Mouse (Mus musculus): ENCODE results near the gene Nmrk1. TPM values are rescaled to one million over a fixed set of nuclear protein-coding genes. Genes with fewer than 3 reads are reported as not detected.
A peak's percentile ranks its signal among the peaks of the same experiment; 100 is the strongest.

Nmrk1 gene
- polyA plus RNA-seq, 1 experiment from 2014 or later = 24.6 TPM

GRCm38 (mm10) chr19:18641001-18641400 is 9.3 kb downstream of the Nmrk1 start:
- WGBS = 38% methylated on average over 4 of the region's 4 CpGs

GRCm38 (mm10) chr19:18643411-18643810 is 11.7 kb downstream of the Nmrk1 start:
- ATAC-seq (ENCODE audit: low FRiP score, low read depth) = no peak
- Histone ChIP-seq H3K9ac (no peak overlapping the region), H3K36me3 (peaks cover 8% of the 10 kb centered on the region; the same call in 1 of the 2 replicates), H3K27ac (no peak overlapping the region), H3K4me2 (replicated peaks) (no peak overlapping the region), H3K4me1 (peaks cover 3% of the 10 kb centered on the region), H3K9me3 (no peaks in the 10 kb centered on the region), H3K4me3 (no peak overlapping the region), H3K27me3 (no peaks in the 10 kb centered on the region)
- WGBS = 77% methylated on average over 4 of the region's 4 CpGs

More at GRCm38 (mm10) chr19:18641001-18641400, 9.3 kb downstream of the Nmrk1 start:
- Histone ChIP-seq H3K9ac (no peak overlapping the region), H3K36me3 (peaks cover 8% of the 10 kb centered on the region; the same call in 1 of the 2 replicates), H3K27me3 (no peaks in the 10 kb centered on the region), H3K27ac (no peak overlapping the region), H3K4me3 (no peak overlapping the region), H3K9me3 (no peaks in the 10 kb centered on the region), H3K4me1 (peaks cover 3% of the 10 kb centered on the region), H3K4me2 (replicated peaks) (no peak overlapping the region)
- ATAC-seq (ENCODE audit: low FRiP score, low read depth) = peak; percentile 44

DNA sequence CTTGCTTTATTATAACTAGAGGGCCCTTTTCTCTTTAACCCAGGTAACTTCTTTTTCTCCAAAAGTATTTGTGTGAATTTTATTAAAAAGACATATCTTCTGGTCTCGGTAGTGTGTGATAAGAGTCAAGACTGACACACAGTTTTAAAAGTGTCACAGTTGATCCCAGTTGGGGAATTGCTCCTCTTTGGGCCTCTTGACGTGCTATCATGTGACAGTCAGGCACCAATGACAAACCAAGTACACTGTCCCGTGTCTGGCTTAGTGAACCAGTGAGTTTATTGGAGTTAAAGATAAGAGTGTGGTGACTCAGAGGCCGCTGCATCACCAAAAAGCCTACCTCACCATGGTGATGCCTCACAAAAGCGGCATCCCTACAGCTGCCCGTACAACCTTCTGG is 12.3 kb downstream of the Nmrk1 start:
- no peak overlapping the region for H3K4me3 ChIP-seq
- peaks cover 8% of the 10 kb centered on the region; the same call in 1 of the 2 replicates for H3K36me3 ChIP-seq
- H3K9ac ChIP-seq = no peak overlapping the region
- no peaks in the 10 kb centered on the region for H3K27me3 ChIP-seq
- H3K4me1 ChIP-seq = peaks cover 3% of the 10 kb centered on the region; the same call in 1 of the 2 replicates
- H3K9me3 ChIP-seq = no peaks in the 10 kb centered on the region
- no peak overlapping the region for H3K27ac ChIP-seq
- ATAC-seq (ENCODE audit: low FRiP score, low read depth) = no peak
- WGBS = 84% methylated on average over 6 of the region's 6 CpGs
- H3K4me2 ChIP-seq (replicated peaks) = no peak overlapping the region

- no peaks in the 10 kb centered on the region for H3K27me3 ChIP-seq
- no peak overlapping the region for H3K4me2 ChIP-seq (replicated peaks)
- 56% methylated on average over 3 of the region's 3 CpGs for WGBS
- H3K27ac ChIP-seq = no peak overlapping the region
- H3K9ac ChIP-seq = no peak overlapping the region
- no peak overlapping the region for H3K4me3 ChIP-seq
- no peaks in the 10 kb centered on the region for H3K9me3 ChIP-seq
- H3K4me1 ChIP-seq = no peaks in the 10 kb centered on the region
- H3K36me3 ChIP-seq = peaks cover 8% of the 10 kb centered on the region; the same call in 1 of the 2 replicates
- no peak for ATAC-seq (ENCODE audit: low FRiP score, low read depth)
Observed at GRCm38 (mm10) chr19:18646397-18646796, 14.6 kb downstream of the Nmrk1 start.

GRCm38 (mm10) chr19:18646853-18647420 is 15.2 kb downstream of the Nmrk1 start:
- H3K27me3 ChIP-seq = no peaks in the 10 kb centered on the region

GRCm38 (mm10) chr19:18647775-18648557 is 16.2 kb downstream of the Nmrk1 start:
- no peak for ATAC-seq (ENCODE audit: low FRiP score, low read depth)
- Histone ChIP-seq H3K27ac (no peak overlapping the region), H3K9me3 (no peaks in the 10 kb centered on the region), H3K9ac (no peak overlapping the region), H3K4me3 (no peak overlapping the region), H3K27me3 (no peaks in the 10 kb centered on the region), H3K36me3 (no peaks in the 10 kb centered on the region; the same call in 1 of the 2 replicates), H3K4me2 (replicated peaks) (no peak overlapping the region), H3K4me1 (no peaks in the 10 kb centered on the region)
- 44% methylated on average over 9 of the region's 9 CpGs for WGBS

More at GRCm38 (mm10) chr19:18646853-18647420, 15.2 kb downstream of the Nmrk1 start:
- H3K4me1 ChIP-seq = no peaks in the 10 kb centered on the region
- H3K4me3 ChIP-seq = no peak overlapping the region
- no peak for ATAC-seq (ENCODE audit: low FRiP score, low read depth)
- no peaks in the 10 kb centered on the region for H3K9me3 ChIP-seq
- no peak overlapping the region for H3K4me2 ChIP-seq (replicated peaks)
- no peak overlapping the region for H3K27ac ChIP-seq
- H3K9ac ChIP-seq = no peak overlapping the region
- 83% methylated on average over 5 of the region's 5 CpGs for WGBS
- peaks cover 8% of the 10 kb centered on the region; the same call in 1 of the 2 replicates for H3K36me3 ChIP-seq

- Histone ChIP-seq H3K27ac (no peak overlapping the region), H3K27me3 (no peaks in the 10 kb centered on the region), H3K4me1 (no peaks in the 10 kb centered on the region), H3K9ac (no peak overlapping the region), H3K36me3 (no peaks in the 10 kb centered on the region; the same call in 1 of the 2 replicates), H3K4me3 (no peak overlapping the region), H3K9me3 (no peaks in the 10 kb centered on the region), H3K4me2 (replicated peaks) (no peak overlapping the region)
- no peak for ATAC-seq (ENCODE audit: low FRiP score, low read depth)
- WGBS = 50% methylated on average over 6 of the region's 6 CpGs
Observed at GRCm38 (mm10) chr19:18648558-18648945, 16.8 kb downstream of the Nmrk1 start.

DNA sequence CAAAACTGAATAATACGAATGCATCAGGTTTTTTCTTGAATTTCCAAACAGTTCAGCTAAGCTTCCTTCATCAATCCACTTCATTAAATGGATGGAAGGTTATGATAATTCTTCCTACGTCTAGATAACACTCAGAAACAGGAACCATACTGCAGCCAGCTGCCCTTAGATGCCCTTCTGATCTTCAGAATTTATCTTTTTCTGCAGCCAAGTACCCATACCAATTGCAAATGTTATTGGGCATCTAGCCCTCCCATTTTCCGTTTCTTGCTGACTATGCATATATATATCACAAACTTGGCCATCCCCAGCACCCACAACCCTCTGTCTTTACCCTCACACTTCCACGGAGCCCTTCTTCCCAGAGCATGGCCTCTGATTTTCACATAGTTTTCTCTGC is 18.2 kb downstream of the Nmrk1 start:
- H3K9me3 ChIP-seq = no peaks in the 10 kb centered on the region
- no peak for ATAC-seq (ENCODE audit: low FRiP score, low read depth)
- H3K9ac ChIP-seq = no peak overlapping the region
- no peaks in the 10 kb centered on the region for H3K27me3 ChIP-seq
- 86% methylated on average over 4 of the region's 4 CpGs for WGBS
- no peak overlapping the region for H3K4me3 ChIP-seq
- H3K27ac ChIP-seq = no peak overlapping the region
- H3K4me1 ChIP-seq = no peaks in the 10 kb centered on the region
- H3K4me2 ChIP-seq (replicated peaks) = no peak overlapping the region
- no peaks in the 10 kb centered on the region; the same call in 1 of the 2 replicates for H3K36me3 ChIP-seq

DNA sequence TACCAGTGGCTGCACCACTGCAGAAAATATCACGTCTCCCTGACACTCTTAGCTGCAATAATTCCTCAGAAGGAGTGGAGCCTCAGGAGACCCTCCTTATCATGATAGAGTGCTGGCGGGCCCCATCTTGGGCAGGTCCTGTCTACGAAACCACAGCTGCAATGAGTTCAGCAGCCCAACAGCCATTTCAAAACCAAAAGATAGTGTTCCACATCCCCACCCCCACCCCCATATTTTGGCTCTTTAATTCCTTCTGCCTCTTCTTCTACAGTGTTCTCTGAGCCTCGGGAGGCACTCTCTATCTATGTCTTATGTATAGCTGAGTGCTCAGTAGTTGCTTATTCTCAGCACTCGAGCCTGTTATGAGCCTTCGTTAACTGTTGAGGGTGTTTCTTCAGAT is 18.7 kb downstream of the Nmrk1 start:
- Histone ChIP-seq H3K9me3 (no peaks in the 10 kb centered on the region), H3K36me3 (no peaks in the 10 kb centered on the region; the same call in 1 of the 2 replicates), H3K4me3 (no peak overlapping the region), H3K4me1 (no peaks in the 10 kb centered on the region), H3K27ac (no peak overlapping the region), H3K4me2 (replicated peaks) (no peak overlapping the region), H3K9ac (no peak overlapping the region), H3K27me3 (no peaks in the 10 kb centered on the region)
- 73% methylated on average over 6 of the region's 6 CpGs for WGBS
- ATAC-seq (ENCODE audit: low FRiP score, low read depth) = no peak

- Histone ChIP-seq H3K36me3 (no peaks in the 10 kb centered on the region), H3K4me3 (no peak overlapping the region), H3K9me3 (no peaks in the 10 kb centered on the region), H3K4me2 (replicated peaks) (no peak overlapping the region), H3K9ac (no peak overlapping the region), H3K27ac (no peak overlapping the region), H3K27me3 (no peaks in the 10 kb centered on the region), H3K4me1 (no peaks in the 10 kb centered on the region)
- 35% methylated on average over 4 of the region's 4 CpGs for WGBS
- ATAC-seq (ENCODE audit: low FRiP score, low read depth) = no peak
Observed at GRCm38 (mm10) chr19:18652592-18652991, 20.8 kb downstream of the Nmrk1 start.

- Histone ChIP-seq H3K4me3 (no peak overlapping the region), H3K27me3 (no peaks in the 10 kb centered on the region), H3K36me3 (no peaks in the 10 kb centered on the region), H3K4me2 (replicated peaks) (no peak overlapping the region), H3K9me3 (no peaks in the 10 kb centered on the region), H3K27ac (no peak overlapping the region), H3K4me1 (no peaks in the 10 kb centered on the region), H3K9ac (no peak overlapping the region)
- whole genome bisulfite sequencing = 84% methylated on average over 6 of the region's 6 CpGs
- no peak for ATAC-seq (ENCODE audit: low FRiP score, low read depth)
Observed at GRCm38 (mm10) chr19:18653058-18653457, 21.3 kb downstream of the Nmrk1 start.

GRCm38 (mm10) chr19:18654330-18654729 is 22.6 kb downstream of the Nmrk1 start:
- Histone ChIP-seq H3K27ac (no peak overlapping the region), H3K4me1 (no peaks in the 10 kb centered on the region), H3K4me3 (no peak overlapping the region), H3K36me3 (no peaks in the 10 kb centered on the region), H3K27me3 (no peaks in the 10 kb centered on the region), H3K4me2 (replicated peaks) (no peak overlapping the region), H3K9ac (no peak overlapping the region), H3K9me3 (no peaks in the 10 kb centered on the region)
- WGBS = 84% methylated on average over 8 of the region's 8 CpGs
- no peak for ATAC-seq (ENCODE audit: low FRiP score, low read depth)

All from limb, embryonic 13.5 days (tissue).